ENCODE assay signal across 17 mouse cellular contexts in genomic region chr5:117486092-117486491, GRCm38 (mm10).
"Had no signal": no experiment of that assay in that cellular context is flagged by ENCODE, and none has a peak within 500 bp of the region (broad histone marks: within the 10 kb centered on the region; RNA-seq: fewer than 3 reads in every experiment).

No protein-coding gene starts in this region.

- H3K27me3 ChIP-seq: liver, embryonic 13.5 days; liver, embryonic 15.5 days; midbrain, embryonic 13.5 days; midbrain, embryonic 15.5 days; neural tube, embryonic 12.5 days; stomach, embryonic 15.5 days had no signal

- H3K4me1 ChIP-seq: liver, embryonic 13.5 days; liver, embryonic 15.5 days; megakaryocyte, embryonic 14.5 days; midbrain, embryonic 15.5 days; neural tube, embryonic 12.5 days; stomach, embryonic 15.5 days had no signal

- H3K4me2 ChIP-seq: liver, embryonic 13.5 days; liver, embryonic 15.5 days; lung, embryonic 14.5 days; midbrain, embryonic 11.5 days; midbrain, embryonic 13.5 days; midbrain, embryonic 15.5 days; neural tube, embryonic 12.5 days; stomach, embryonic 15.5 days had no signal

- DNase-seq: liver, embryonic 13.5 days; liver, postnatal 0 days; lung, embryonic 14.5 days; lung, postnatal 14 days; lung, postnatal 36 days; right cerebral cortex, postnatal 14 days; thymus, adult 2 months; thymus, postnatal 25 days had no signal

- H3K4me3 ChIP-seq: liver, embryonic 13.5 days; liver, embryonic 15.5 days; megakaryocyte, embryonic 14.5 days; midbrain, embryonic 13.5 days; midbrain, embryonic 15.5 days; neural tube, embryonic 12.5 days; stomach, embryonic 15.5 days had no signal

- H3K36me3 ChIP-seq: liver, embryonic 13.5 days; liver, embryonic 15.5 days; midbrain, embryonic 13.5 days; midbrain, embryonic 15.5 days; neural tube, embryonic 12.5 days; stomach, embryonic 15.5 days had no signal

- H3K27ac ChIP-seq: liver, embryonic 13.5 days; liver, embryonic 15.5 days; macrophage; midbrain, embryonic 13.5 days; midbrain, embryonic 15.5 days; neural tube, embryonic 12.5 days; stomach, embryonic 15.5 days; stomach, postnatal 0 days had no signal

- H3K9ac ChIP-seq: liver, embryonic 13.5 days; liver, embryonic 15.5 days; liver, postnatal 0 days; lung, embryonic 14.5 days; midbrain, embryonic 13.5 days; midbrain, embryonic 15.5 days; neural tube, embryonic 12.5 days; stomach, embryonic 15.5 days had no signal

- H3K9me3 ChIP-seq: liver, embryonic 13.5 days; liver, embryonic 15.5 days; megakaryocyte, embryonic 14.5 days; midbrain, embryonic 13.5 days; midbrain, embryonic 15.5 days; neural tube, embryonic 12.5 days; stomach, embryonic 15.5 days had no signal

- ATAC-seq: liver, postnatal 0 days; midbrain, embryonic 13.5 days; midbrain, embryonic 15.5 days had no signal
